Mouse (Mus musculus): ENCODE data around the gene Eefsec. TPM values are rescaled to one million over a fixed set of nuclear protein-coding genes. Genes with fewer than 3 reads are reported as not detected.

Gene Eefsec
- total and polyA plus RNA-seq, 3 experiments: 27.5 to 378 (median 40.7) TPM

- peak; percentile 98 for DNase-seq (ENCODE audit: low read depth, low spot score)
- H3K27me3 ChIP-seq (ENCODE audit: control insufficient read depth in 1 of 2, insufficient read depth in 2 of 2, low read length in 2 of 2): no peaks in the 10 kb centered on the region
- no peaks in the 10 kb centered on the region for H3K9me3 ChIP-seq (replicated peaks; ENCODE audit: insufficient read depth, low read length)
- H3K27ac ChIP-seq (ENCODE audit: control insufficient read depth, low read depth, low read length): peak within 1 kb of the TSS; percentile 47
- peak within 1 kb of the TSS; percentile 95 to 100 for H3K4me3 ChIP-seq (ENCODE audit: control insufficient read depth in 1 of 2, insufficient read depth in 1 of 2, low read depth in 2 of 2, low read length in 2 of 2)
- TF ChIP-seq JUND (IDR thresholded peaks at IDR 0.05; ENCODE audit: low read depth, low read length) (0 out of 2 replicates have a peak, but pooled peaks have one; percentile 14), ELF1 (IDR thresholded peaks at IDR 0.05; ENCODE audit: low read depth, low read length) (peak; percentile 58; the same call in 1 of the 2 replicates), USF1 (IDR thresholded peaks at IDR 0.05; ENCODE audit: low read depth, low read length) (peak; percentile 32; the same call in 1 of the 2 replicates), RCOR1 (IDR thresholded peaks at IDR 0.05; ENCODE audit: low read depth, low read length) (no peak), USF2 (IDR thresholded peaks at IDR 0.05; ENCODE audit: borderline replicate concordance in 1 of 2, insufficient read depth in 1 of 2, low read depth in 1 of 2, low read length in 2 of 2) (no peak), E2F4 (IDR thresholded peaks at IDR 0.05; ENCODE audit: borderline replicate concordance, low read depth, low read length) (no peak), SIN3A (IDR thresholded peaks at IDR 0.05; ENCODE audit: low read length) (peak; percentile 96), KAT2A (conservative IDR thresholded peaks at IDR 0.05; ENCODE audit: low read depth, low read length) (peak; percentile 53; the same call in 1 of the 2 replicates), MXI1 (IDR thresholded peaks at IDR 0.05; ENCODE audit: low read depth, low read length) (peak; percentile 98), TCF12 (IDR thresholded peaks at IDR 0.05; ENCODE audit: low read depth, low read length) (peak; percentile 59), CHD1 (IDR thresholded peaks at IDR 0.05; ENCODE audit: low read depth, low read length) (no peak), GATA1 (IDR thresholded peaks at IDR 0.05; ENCODE audit: low read depth, low read length) (no peak), POLR2AphosphoS5 (IDR thresholded peaks at IDR 0.05; ENCODE audit: borderline replicate concordance, low read depth, low read length) (no peak), CHD2 (IDR thresholded peaks at IDR 0.05; ENCODE audit: low read length) (peak; percentile 62), HCFC1 (IDR thresholded peaks at IDR 0.05; ENCODE audit: low read depth, low read length) (peak; percentile 92), MAZ (IDR thresholded peaks at IDR 0.05; ENCODE audit: low read depth, low read length) (no peak), ETS1 (IDR thresholded peaks at IDR 0.05; ENCODE audit: low read depth, low read length) (no peak), MYC (IDR thresholded peaks at IDR 0.05; ENCODE audit: low read depth, low read length) (peak; percentile 98), NELFE (IDR thresholded peaks at IDR 0.05; ENCODE audit: low read depth, low read length) (peak; percentile 66), EP300 (IDR thresholded peaks at IDR 0.05; ENCODE audit: low read depth in 1 of 2, low read length in 2 of 2) (0 out of 4 replicates have a peak, but pooled peaks of 1 of the 2 experiments have one; percentile 5), GABPA (IDR thresholded peaks at IDR 0.05; ENCODE audit: low read depth, low read length) (no peak), POLR2AphosphoS2 (IDR thresholded peaks at IDR 0.05; ENCODE audit: low read length) (0 out of 2 replicates have a peak, but pooled peaks have one; percentile 41), RAD21 (IDR thresholded peaks at IDR 0.05; ENCODE audit: low read depth, low read length) (no peak), NRF1 (IDR thresholded peaks at IDR 0.05; ENCODE audit: insufficient read depth, low read depth, low read length, poor library complexity, severe bottlenecking) (0 out of 2 replicates have a peak, but pooled peaks have one; percentile 19), BHLHE40 (IDR thresholded peaks at IDR 0.05; ENCODE audit: borderline replicate concordance, low read depth, low read length) (no peak), UBTF (IDR thresholded peaks at IDR 0.05; ENCODE audit: borderline replicate concordance, insufficient read depth, low read depth, low read length) (no peak), ZC3H11A (IDR thresholded peaks at IDR 0.05; ENCODE audit: low read depth, low read length) (no peak), MYB (IDR thresholded peaks at IDR 0.05; ENCODE audit: low read depth, low read length) (peak; percentile 44; the same call in 1 of the 2 replicates), ZMIZ1 (IDR thresholded peaks at IDR 0.05; ENCODE audit: low read depth, low read length) (0 out of 2 replicates have a peak, but pooled peaks have one; percentile 34), POLR2A (IDR thresholded peaks at IDR 0.05; ENCODE audit: control insufficient read depth in 1 of 2, insufficient read depth in 1 of 2, low read depth in 1 of 2, low read length in 2 of 2, poor library complexity in 1 of 2) (peak in 1 of 2 experiments; percentile 65; a peak in 2 of 4 replicates), TBP (IDR thresholded peaks at IDR 0.05; ENCODE audit: low read depth, low read length) (peak; percentile 88), MAX (IDR thresholded peaks at IDR 0.05; ENCODE audit: low read length) (peak; percentile 90)
- peak within 1 kb of the TSS; percentile 85 for H3K9ac ChIP-seq (ENCODE audit: control insufficient read depth, low read depth, low read length, poor library complexity, severe bottlenecking)
- H3K36me3 ChIP-seq (ENCODE audit: control insufficient read depth in 1 of 2, insufficient read depth in 2 of 2, low read length in 2 of 2): peaks cover 8% of the 10 kb centered on the region in 2 experiments
- H3K79me2 ChIP-seq (ENCODE audit: control insufficient read depth, insufficient read depth, low read length, poor library complexity): peaks cover 29% of the 10 kb centered on the region
- peaks cover 0 to 10% of the 10 kb centered on the region in 2 experiments; a peak in 2 of 4 replicates for H3K4me1 ChIP-seq (ENCODE audit: control insufficient read depth in 1 of 2, insufficient read depth in 2 of 2, low read length in 2 of 2)
Observed at GRCm38 (mm10) chr6:88465181-88465920, 19.0 kb upstream of the Eefsec start, which contains the start of gene Ruvbl1. Gene Ruvbl1 (plus strand): TSS chr6:88465409.
